7 mouse cellular contexts compared by ENCODE assay signal in the genomic region with DNA sequence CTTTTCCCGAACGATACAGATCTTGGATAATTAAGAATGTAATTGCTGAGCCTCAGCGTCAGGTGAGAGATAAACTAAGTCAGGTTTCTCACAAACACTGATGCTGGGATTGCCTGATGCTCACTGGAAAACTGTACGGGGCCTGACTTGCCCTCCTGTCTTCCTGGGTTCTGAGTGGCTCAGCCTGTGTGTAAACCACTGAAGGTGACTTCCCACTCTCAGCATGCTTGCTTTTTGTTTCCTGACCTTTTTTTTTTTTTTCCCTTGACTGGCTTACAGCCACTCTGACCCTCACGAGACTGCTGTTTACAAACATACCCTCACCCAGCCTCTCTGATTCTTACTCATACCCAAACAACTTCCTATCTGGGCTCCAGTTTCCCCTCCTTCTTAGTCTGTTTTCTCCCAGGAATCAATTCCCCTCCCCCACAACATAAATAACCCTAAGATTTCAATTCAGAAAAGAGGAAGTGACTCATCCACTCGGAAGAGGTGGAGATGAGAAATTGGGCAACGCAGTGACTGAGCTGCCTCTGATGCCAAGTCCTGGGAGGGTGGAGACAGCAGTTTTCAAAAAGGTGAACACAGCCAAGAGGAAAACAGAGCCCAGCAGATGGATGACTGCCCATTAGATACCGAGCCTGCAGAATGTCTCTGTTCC. TPM values are rescaled to one million over a fixed set of nuclear protein-coding genes. Genes with fewer than 3 reads are reported as not detected.
DNase-seq lines count a peak whose midpoint lies in the region; ATAC-seq and TF ChIP-seq lines count a peak whose summit lies in the region.

No protein-coding gene starts in this region.

- H3K9ac ChIP-seq in heart, adult 2 months (ENCODE audit: low read depth, low read length), result no peak overlapping the region
- no peak overlapping the region for H3K9ac ChIP-seq in liver, postnatal 0 days (replicated peaks)
- H3K9ac ChIP-seq in stomach, embryonic 15.5 days, result no peak overlapping the region

- intact Hi-C loops in heart, adult 2 months (cut with DNase I), result loop anchor here (2.0 to 5.0 kb wide), 2 partner anchors 20 to 62 kb away; no protein-coding TSS in a partner anchor

- peak; percentile 86 for DNase-seq in urinary bladder, postnatal 14 days (ENCODE audit: low spot score)
- DNase-seq in urinary bladder, adult 2 months (ENCODE audit: low spot score), result no peak
- DNase-seq in adrenal gland, postnatal 36 days, result peak; percentile 79 to 83
- DNase-seq in heart, adult 2 months, result peak; percentile 78 to 91
- DNase-seq in liver, postnatal 0 days, result peak; percentile 58
- DNase-seq in thymus, postnatal 25 days, result no peak

- no peak overlapping the region for H3K4me2 ChIP-seq in liver, postnatal 0 days (ENCODE audit: low read depth, low read length)
- H3K4me2 ChIP-seq in stomach, embryonic 15.5 days, result no peak overlapping the region

- peaks cover 4% of the 10 kb centered on the region for H3K36me3 ChIP-seq in heart, adult 2 months (ENCODE audit: control insufficient read depth, insufficient read depth, low read length)
- peaks cover 16% of the 10 kb centered on the region for H3K36me3 ChIP-seq in liver, postnatal 0 days (replicated peaks; ENCODE audit: insufficient read depth, low read length)
- H3K36me3 ChIP-seq in stomach, embryonic 15.5 days, result no peaks in the 10 kb centered on the region

- no peak overlapping the region for H3K4me3 ChIP-seq in heart, adult 2 months
- no peak overlapping the region for H3K4me3 ChIP-seq in liver, postnatal 0 days (ENCODE audit: low read depth, low read length)
- H3K4me3 ChIP-seq in stomach, embryonic 15.5 days (replicated peaks), result no peak overlapping the region

- no peak for TF ChIP-seq POLR2A in heart, adult 2 months (IDR thresholded peaks at IDR 0.05; ENCODE audit: insufficient read depth, low read depth, low read length)

- H3K27me3 ChIP-seq in heart, adult 2 months (ENCODE audit: control insufficient read depth, insufficient read depth, low read length), result no peaks in the 10 kb centered on the region
- H3K27me3 ChIP-seq in liver, postnatal 0 days (ENCODE audit: insufficient read depth, low read length), result no peaks in the 10 kb centered on the region
- no peaks in the 10 kb centered on the region for H3K27me3 ChIP-seq in stomach, embryonic 15.5 days (replicated peaks)

- no peaks in the 10 kb centered on the region for H3K79me2 ChIP-seq in heart, adult 2 months (replicated peaks; ENCODE audit: control insufficient read depth, insufficient read depth, low read length)

- H3K27ac ChIP-seq in heart, adult 2 months, result peak overlapping the region; percentile 77
- peak overlapping the region; percentile 53 for H3K27ac ChIP-seq in liver, postnatal 0 days (ENCODE audit: low read depth)
- no peak overlapping the region for H3K27ac ChIP-seq in stomach, embryonic 15.5 days

- H3K9me3 ChIP-seq in liver, postnatal 0 days (ENCODE audit: low read length), result no peaks in the 10 kb centered on the region
- H3K9me3 ChIP-seq in stomach, embryonic 15.5 days, result no peaks in the 10 kb centered on the region

- TF ChIP-seq EP300 in heart, adult 2 months (IDR thresholded peaks at IDR 0.05; ENCODE audit: insufficient read depth, low read depth, low read length), result peak; percentile 96
- TF ChIP-seq EP300 in liver, postnatal 0 days (IDR thresholded peaks at IDR 0.05; ENCODE audit: low read depth), result peak; percentile 80

- H3K4me1 ChIP-seq in heart, adult 2 months (ENCODE audit: control insufficient read depth, insufficient read depth, low read length), result peaks cover 8% of the 10 kb centered on the region
- peaks cover 5% of the 10 kb centered on the region; the same call in 1 of the 2 replicates for H3K4me1 ChIP-seq in liver, postnatal 0 days (ENCODE audit: insufficient read depth)
- H3K4me1 ChIP-seq in stomach, embryonic 15.5 days, result no peaks in the 10 kb centered on the region; the same call in 1 of the 2 replicates

- peak; percentile 77 for ATAC-seq in liver, postnatal 0 days
- ATAC-seq in stomach, embryonic 15.5 days (ENCODE audit: insufficient read depth, low FRiP score, low read depth), result peak; percentile 27; the same call in 1 of the 2 replicates

- no peak for TF ChIP-seq CTCF in heart, adult 2 months (IDR thresholded peaks at IDR 0.05)
- no peak for TF ChIP-seq CTCF in liver, postnatal 0 days (IDR thresholded peaks at IDR 0.05; ENCODE audit: low read depth)

- 32% methylated on average over 8 of the region's 8 CpGs for WGBS in heart, adult 2 months
- 48% methylated on average over 8 of the region's 8 CpGs for WGBS in liver, postnatal 0 days (ENCODE audit: insufficient replicate concordance)
- 52% methylated on average over 8 of the region's 8 CpGs for WGBS in stomach, embryonic 15.5 days

RNA-seq across cellular contexts. Expression of a gene that starts 43.9 kb away (rescaled TPM):
- polyA plus RNA-seq in urinary bladder, adult 2 months (2012; rRNA removed), result 9.2 and 14.8 TPM in 2 replicates
- 10 to 100 TPM; 15.1 to 17.9 TPM for total RNA-seq in adrenal gland, postnatal 36 days (2021)
- total RNA-seq in heart, adult 2 months (2021), result 10 to 100 TPM; 17.9 to 19.3 TPM
- 5.8 and 6.6 TPM in 2 replicates for polyA plus RNA-seq in heart, adult 2 months (2012; rRNA removed)
- 6.1 and 6.8 TPM in 2 replicates for polyA plus RNA-seq in liver, postnatal 0 days (2015; fragmentation: Nextera tagmentation; extraction: Ambion mirVana)
- 21.2 and 23.3 TPM in 2 replicates for polyA plus RNA-seq in stomach, embryonic 15.5 days (2015; fragmentation: Nextera tagmentation; extraction: Ambion mirVana)

Comparison
In these comparisons a context has a peak if more than half of its experiments do, and no peak if none do; other contexts are left out.
1. DNase-seq: peak in urinary bladder, postnatal 14 days (single experiment), adrenal gland, postnatal 36 days (2 of 2), heart, adult 2 months (2 of 2) and liver, postnatal 0 days (single experiment); none in urinary bladder, adult 2 months (single experiment) and thymus, postnatal 25 days (single experiment).